Mouse (Mus musculus) retina, embryonic 14.5 days (tissue): Measurements from ENCODE around the gene Fam83b.

ENCODE experiments used
- DNase-seq: peaks from one replicate; pipeline ENCODE4 v3.0.0-alpha.2; 2015; ENCODE audit warnings: low spot score

Gene Fam83b

DNA sequence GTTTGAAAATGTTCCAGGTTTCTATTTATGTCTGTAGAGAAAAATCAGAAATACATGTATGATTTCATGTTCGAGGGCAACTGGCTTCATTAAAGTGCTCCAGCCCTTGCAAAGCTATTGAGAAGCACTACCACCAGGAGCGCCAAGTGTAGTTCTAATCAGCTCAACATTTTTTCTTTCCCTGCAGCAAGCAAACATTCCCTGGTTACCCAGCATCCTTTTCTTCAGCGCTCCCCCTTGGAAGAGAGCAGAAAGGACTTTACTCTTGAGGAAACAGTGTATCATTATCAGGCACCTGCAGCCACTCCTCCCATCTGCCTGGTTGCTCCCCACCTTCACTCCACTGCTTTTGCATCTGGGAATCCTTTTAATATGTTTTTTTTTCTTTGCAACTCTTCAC is 45.3 kb downstream of the Fam83b start:
- no peak for DNase-seq

DNA sequence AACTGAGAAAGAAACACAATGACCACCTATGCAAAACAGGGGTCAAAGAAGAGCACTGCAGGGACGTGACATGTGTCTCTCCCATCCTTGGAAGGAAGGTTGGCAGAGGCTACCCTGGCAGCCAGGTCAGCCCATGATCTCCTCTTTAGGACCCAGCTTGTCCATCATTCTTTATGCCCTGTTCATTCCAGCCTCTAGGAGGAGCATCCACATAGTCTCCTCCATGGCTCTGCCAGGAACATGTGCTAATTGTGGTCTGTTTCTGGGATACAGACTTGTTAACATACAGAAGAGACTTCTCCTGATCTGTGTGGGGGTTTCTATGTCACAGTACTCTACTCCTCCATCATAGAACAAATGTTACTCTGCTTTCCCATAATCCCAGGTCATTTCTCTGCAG is 48.3 kb downstream of the Fam83b start:
- no peak for DNase-seq

DNA sequence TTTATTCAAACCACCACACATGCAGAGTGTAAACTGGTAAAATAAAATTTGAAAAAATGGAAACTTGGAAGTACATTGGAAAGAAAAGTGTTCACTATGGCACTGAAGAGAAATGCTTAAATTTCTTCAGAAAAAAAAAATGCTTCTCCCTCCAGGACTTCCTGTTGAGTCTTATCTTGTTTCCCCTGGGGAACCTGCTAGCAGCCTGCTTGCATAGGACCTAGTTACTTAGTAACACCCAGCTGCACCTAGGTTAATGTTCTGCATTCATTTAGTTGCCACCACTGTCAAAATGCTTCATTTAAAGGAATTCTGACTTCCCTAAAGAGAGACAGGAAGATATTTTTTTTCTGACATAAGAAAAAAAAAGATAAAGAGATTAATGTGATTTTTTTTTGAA is 61.3 kb downstream of the Fam83b start:
- no peak for DNase-seq

DNA sequence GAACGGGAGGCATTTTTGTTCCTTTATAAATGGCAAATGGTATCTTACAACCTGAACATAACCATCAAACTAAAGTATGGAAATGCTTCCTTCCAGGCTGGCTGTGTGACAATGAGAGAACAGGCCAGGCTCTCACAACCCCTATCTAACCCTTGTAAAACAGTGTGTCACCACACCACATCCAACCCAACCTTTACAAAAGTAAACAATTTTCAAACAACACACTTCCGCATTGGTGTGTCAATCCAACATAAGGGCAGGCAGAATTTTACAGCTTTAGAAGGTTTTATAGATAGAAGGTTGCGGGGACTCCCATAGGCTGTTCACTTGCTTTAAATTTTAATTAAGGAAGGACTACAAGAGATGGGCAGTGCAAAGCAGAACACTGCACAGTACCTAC is 77.2 kb downstream of the Fam83b start:
- DNase-seq: no peak

DNA sequence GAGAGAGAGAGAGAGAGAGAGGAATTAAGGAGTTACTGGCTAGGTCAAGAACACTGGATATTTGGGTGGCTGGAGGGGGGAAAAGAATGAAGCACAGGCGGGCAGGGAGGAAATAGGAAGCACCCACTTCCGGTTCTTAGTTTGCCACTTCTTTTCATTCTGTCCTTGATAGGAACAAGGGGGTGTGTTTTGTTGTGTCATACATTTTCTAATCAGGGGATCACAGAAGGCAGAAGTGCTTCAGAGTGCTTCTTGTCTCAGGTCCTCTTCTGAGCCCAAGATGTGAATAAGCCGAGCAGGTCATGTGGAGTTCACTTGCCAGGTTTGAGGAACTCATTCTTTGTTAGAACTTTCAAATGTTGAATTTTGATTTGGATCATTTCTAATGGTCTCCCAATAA is 86.8 kb downstream of the Fam83b start:
- DNase-seq: no peak

DNA sequence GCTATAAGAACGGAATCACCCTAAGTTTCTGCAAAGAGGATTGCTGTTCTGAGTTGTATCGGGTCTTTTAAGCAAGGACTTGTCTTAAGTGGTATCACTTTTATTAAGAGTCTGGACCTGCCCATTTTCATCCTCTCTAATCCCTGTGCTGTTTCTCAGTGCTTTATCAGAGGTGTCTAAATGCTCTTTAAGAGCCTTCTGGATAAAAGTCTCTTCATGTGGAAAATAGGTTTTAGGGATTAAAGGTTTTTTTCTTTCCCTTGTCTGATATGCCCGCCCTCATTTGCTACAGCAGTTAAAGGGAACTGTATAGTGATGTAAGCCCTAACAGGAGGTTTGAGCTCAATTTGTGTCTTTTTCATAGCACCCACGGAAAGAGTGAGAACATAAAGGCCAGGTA is 97.4 kb downstream of the Fam83b start:
- peak; percentile 33 for DNase-seq

DNA sequence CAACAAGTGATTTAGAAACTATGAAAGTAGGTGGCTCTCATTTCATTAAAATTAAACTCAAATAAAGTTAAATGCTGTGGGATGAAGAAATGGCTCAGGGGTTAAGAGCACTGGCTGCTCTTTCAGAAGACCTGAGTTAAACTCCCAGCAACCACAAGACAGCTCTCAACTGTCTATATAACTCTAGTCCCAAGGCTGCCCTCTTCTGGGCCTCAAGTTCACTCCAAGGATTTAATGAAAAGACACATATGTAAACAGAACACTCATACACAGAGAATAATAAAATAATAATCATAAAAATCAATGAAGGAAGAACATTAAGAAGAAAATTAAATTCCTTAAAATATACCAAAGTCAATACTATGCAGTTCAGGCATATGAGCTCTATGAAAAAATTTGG is 105.4 kb downstream of the Fam83b start:
- DNase-seq: no peak

DNA sequence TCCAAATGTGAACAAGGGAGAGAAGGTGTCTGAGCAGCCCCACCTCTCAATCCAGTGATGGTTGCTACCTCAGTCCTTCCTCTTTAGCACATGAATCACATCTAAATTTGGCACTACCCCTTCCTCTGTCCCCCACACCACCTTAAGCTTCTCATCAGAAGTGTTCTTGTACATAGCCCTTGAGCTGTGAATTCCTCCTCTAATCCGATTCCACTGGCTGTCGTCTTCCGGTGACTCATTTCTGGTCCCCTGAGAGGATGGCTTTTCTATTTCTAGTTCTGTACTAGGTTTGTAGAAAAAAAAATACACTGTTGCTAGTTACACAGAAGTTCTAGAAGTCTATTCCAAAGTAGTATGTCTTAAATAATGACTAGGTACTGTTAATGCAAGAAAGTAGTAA is 111.2 kb downstream of the Fam83b start:
- no peak for DNase-seq
